Mouse (Mus musculus): ENCODE measurements around the gene Abcb6. TPM values are rescaled to one million over a fixed set of nuclear protein-coding genes. Genes with fewer than 3 reads are reported as not detected.

Gene Abcb6
- total RNA-seq, 1 experiment = 41.0 TPM

DNA sequence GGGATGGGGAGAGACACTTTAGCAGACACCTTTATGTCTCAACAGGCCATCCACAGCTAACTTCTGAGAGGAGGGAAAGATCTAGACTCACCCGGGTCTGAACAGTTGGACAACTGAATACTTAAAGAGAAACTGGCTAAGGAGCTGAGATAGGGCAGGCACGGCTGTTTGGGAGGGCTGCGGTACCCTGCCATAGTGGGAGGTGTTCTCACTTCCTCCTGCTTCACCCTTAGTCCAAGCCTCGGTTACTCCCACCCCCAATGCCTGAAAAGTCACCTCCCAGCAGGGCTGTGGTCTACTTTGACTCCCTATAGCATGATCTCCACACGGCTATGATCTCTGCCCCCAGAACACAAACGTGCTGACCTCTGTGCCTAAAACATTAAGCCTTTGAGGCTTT is 43.3 kb upstream of the Abcb6 start:
- no peaks in the 10 kb centered on the region for H3K9me3 ChIP-seq (ENCODE audit: control insufficient read depth, insufficient read depth, low read depth, low read length)
- TF ChIP-seq CHD2 (IDR thresholded peaks at IDR 0.05; ENCODE audit: low read depth, low read length) = no peak
- no peak for TF ChIP-seq HCFC1 (IDR thresholded peaks at IDR 0.05; ENCODE audit: borderline replicate concordance, insufficient read depth, low read length)
- no peak for TF ChIP-seq ZC3H11A (IDR thresholded peaks at IDR 0.05; ENCODE audit: borderline replicate concordance, low read depth, low read length)
- no peak for TF ChIP-seq MAFK (IDR thresholded peaks at IDR 0.05; ENCODE audit: insufficient read depth, low read depth, low read length)
- TF ChIP-seq ZNF384 (IDR thresholded peaks at IDR 0.05; ENCODE audit: low read depth, low read length) = no peak
- no peak overlapping the region for H3K27ac ChIP-seq (ENCODE audit: insufficient read depth, low read depth, low read length, poor library complexity, severe bottlenecking)
- no peak overlapping the region for H3K4me3 ChIP-seq (ENCODE audit: insufficient read depth in 1 of 2, low read depth in 1 of 2, low read length in 2 of 2, poor library complexity in 1 of 2, severe bottlenecking in 1 of 2)
- DNase-seq (ENCODE audit: low read depth, low spot score) = no peak
- H3K36me3 ChIP-seq (ENCODE audit: control insufficient read depth, insufficient read depth, low read length, poor library complexity, severe bottlenecking) = no peaks in the 10 kb centered on the region
- in situ Hi-C loops (cut with MboI; ENCODE audit: low sequenced_read_pairs in 2 of 2, unreplicated experiment in 2 of 2) = no loop called here
- H3K9ac ChIP-seq (ENCODE audit: insufficient read depth, low read depth, low read length, poor library complexity, severe bottlenecking) = no peak overlapping the region
- peaks cover 9 to 30% of the 10 kb centered on the region in 2 experiments for H3K4me1 ChIP-seq (ENCODE audit: control insufficient read depth in 2 of 2, insufficient read depth in 2 of 2, low read length in 2 of 2, poor library complexity in 1 of 2)

DNA sequence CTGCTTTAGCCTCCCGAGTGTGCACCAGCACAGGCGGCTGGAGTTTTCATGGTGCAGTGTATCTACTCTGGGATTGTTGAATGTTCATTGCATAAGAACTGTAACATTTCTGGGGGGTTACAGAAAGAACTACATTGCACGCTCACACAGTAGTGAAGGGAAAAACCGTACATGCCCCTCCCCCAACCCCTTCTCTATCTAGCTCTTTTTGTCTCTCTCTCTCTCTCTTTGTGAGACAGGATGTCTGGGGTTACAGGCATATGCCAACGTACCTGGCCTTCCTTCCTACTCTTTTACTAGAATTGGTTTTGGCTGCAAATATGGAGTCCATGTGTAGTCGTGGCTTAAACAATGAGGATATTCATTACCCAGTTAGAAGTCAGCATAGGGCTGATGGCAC is 42.7 kb upstream of the Abcb6 start:
- Histone ChIP-seq H3K9me3 (ENCODE audit: control insufficient read depth, insufficient read depth, low read depth, low read length) (no peaks in the 10 kb centered on the region), H3K9ac (ENCODE audit: insufficient read depth, low read depth, low read length, poor library complexity, severe bottlenecking) (no peak overlapping the region), H3K4me1 (ENCODE audit: control insufficient read depth in 2 of 2, insufficient read depth in 2 of 2, low read length in 2 of 2, poor library complexity in 1 of 2) (peaks cover 10 to 31% of the 10 kb centered on the region in 2 experiments), H3K4me3 (ENCODE audit: insufficient read depth in 1 of 2, low read depth in 1 of 2, low read length in 2 of 2, poor library complexity in 1 of 2, severe bottlenecking in 1 of 2) (no peak overlapping the region), H3K27ac (ENCODE audit: insufficient read depth, low read depth, low read length, poor library complexity, severe bottlenecking) (no peak overlapping the region), H3K36me3 (ENCODE audit: control insufficient read depth, insufficient read depth, low read length, poor library complexity, severe bottlenecking) (no peaks in the 10 kb centered on the region)
- in situ Hi-C loops (cut with MboI; ENCODE audit: low sequenced_read_pairs in 2 of 2, unreplicated experiment in 2 of 2) = no loop called here
- DNase-seq (ENCODE audit: low read depth, low spot score) = no peak
- TF ChIP-seq HCFC1 (IDR thresholded peaks at IDR 0.05; ENCODE audit: borderline replicate concordance, insufficient read depth, low read length) = no peak
- no peak for TF ChIP-seq ZNF384 (IDR thresholded peaks at IDR 0.05; ENCODE audit: low read depth, low read length)
- no peak for TF ChIP-seq MAFK (IDR thresholded peaks at IDR 0.05; ENCODE audit: insufficient read depth, low read depth, low read length)
- TF ChIP-seq ZC3H11A (IDR thresholded peaks at IDR 0.05; ENCODE audit: borderline replicate concordance, low read depth, low read length) = no peak
- no peak for TF ChIP-seq CHD2 (IDR thresholded peaks at IDR 0.05; ENCODE audit: low read depth, low read length)

- no peak overlapping the region for H3K27ac ChIP-seq (ENCODE audit: insufficient read depth, low read depth, low read length, poor library complexity, severe bottlenecking)
Measured at GRCm38 (mm10) chr1:75221538-75221937, 41.3 kb upstream of the Abcb6 start.

GRCm38 (mm10) chr1:75219531-75219930 is 39.3 kb upstream of the Abcb6 start, which contains the start of gene Tuba4a:
Tuba4a (minus strand) TSS chr1:75219865.
- H3K9ac ChIP-seq (ENCODE audit: insufficient read depth, low read depth, low read length, poor library complexity, severe bottlenecking) = peak within 1 kb of the TSS; percentile 74
- H3K36me3 ChIP-seq (ENCODE audit: control insufficient read depth, insufficient read depth, low read length, poor library complexity, severe bottlenecking) = peaks cover 27% of the 10 kb centered on the region
- no peak for DNase-seq (ENCODE audit: low read depth, low spot score)
- peak within 1 kb of the TSS; percentile 70 to 97 for H3K4me3 ChIP-seq (ENCODE audit: insufficient read depth in 1 of 2, low read depth in 1 of 2, low read length in 2 of 2, poor library complexity in 1 of 2, severe bottlenecking in 1 of 2)
- in situ Hi-C loops (cut with MboI; ENCODE audit: low sequenced_read_pairs in 2 of 2, unreplicated experiment in 2 of 2) = no loop called here
- no peak for TF ChIP-seq ZNF384 (IDR thresholded peaks at IDR 0.05; ENCODE audit: low read depth, low read length)
- H3K9me3 ChIP-seq (ENCODE audit: control insufficient read depth, insufficient read depth, low read depth, low read length) = no peaks in the 10 kb centered on the region
- peaks cover 12 to 28% of the 10 kb centered on the region in 2 experiments for H3K4me1 ChIP-seq (ENCODE audit: control insufficient read depth in 2 of 2, insufficient read depth in 2 of 2, low read length in 2 of 2, poor library complexity in 1 of 2)
- H3K27ac ChIP-seq (ENCODE audit: insufficient read depth, low read depth, low read length, poor library complexity, severe bottlenecking) = no peak within 1 kb of the TSS

More at GRCm38 (mm10) chr1:75221538-75221937, 41.3 kb upstream of the Abcb6 start:
- DNase-seq (ENCODE audit: low read depth, low spot score) = no peak
- no peaks in the 10 kb centered on the region for H3K9me3 ChIP-seq (ENCODE audit: control insufficient read depth, insufficient read depth, low read depth, low read length)
- H3K4me1 ChIP-seq (ENCODE audit: control insufficient read depth in 2 of 2, insufficient read depth in 2 of 2, low read length in 2 of 2, poor library complexity in 1 of 2) = peaks cover 12 to 31% of the 10 kb centered on the region in 2 experiments
- no peak for TF ChIP-seq HCFC1 (IDR thresholded peaks at IDR 0.05; ENCODE audit: borderline replicate concordance, insufficient read depth, low read length)
- TF ChIP-seq ZC3H11A (IDR thresholded peaks at IDR 0.05; ENCODE audit: borderline replicate concordance, low read depth, low read length) = no peak
- no peak for TF ChIP-seq MAFK (IDR thresholded peaks at IDR 0.05; ENCODE audit: insufficient read depth, low read depth, low read length)
- no peak for TF ChIP-seq ZNF384 (IDR thresholded peaks at IDR 0.05; ENCODE audit: low read depth, low read length)
- TF ChIP-seq CHD2 (IDR thresholded peaks at IDR 0.05; ENCODE audit: low read depth, low read length) = no peak
- in situ Hi-C loops (cut with MboI; ENCODE audit: low sequenced_read_pairs in 2 of 2, unreplicated experiment in 2 of 2) = no loop called here
- H3K9ac ChIP-seq (ENCODE audit: insufficient read depth, low read depth, low read length, poor library complexity, severe bottlenecking) = no peak overlapping the region
- H3K36me3 ChIP-seq (ENCODE audit: control insufficient read depth, insufficient read depth, low read length, poor library complexity, severe bottlenecking) = peaks cover 9% of the 10 kb centered on the region; the same call in 1 of the 2 replicates
- H3K4me3 ChIP-seq (ENCODE audit: insufficient read depth in 1 of 2, low read depth in 1 of 2, low read length in 2 of 2, poor library complexity in 1 of 2, severe bottlenecking in 1 of 2) = no peak overlapping the region

GRCm38 (mm10) chr1:75219078-75219477 is 38.9 kb upstream of the Abcb6 start:
- Histone ChIP-seq H3K36me3 (ENCODE audit: control insufficient read depth, insufficient read depth, low read length, poor library complexity, severe bottlenecking) (peaks cover 31% of the 10 kb centered on the region), H3K9ac (ENCODE audit: insufficient read depth, low read depth, low read length, poor library complexity, severe bottlenecking) (peak overlapping the region; percentile 74), H3K4me3 (ENCODE audit: insufficient read depth in 1 of 2, low read depth in 1 of 2, low read length in 2 of 2, poor library complexity in 1 of 2, severe bottlenecking in 1 of 2) (peak overlapping the region; percentile 70 to 97), H3K9me3 (ENCODE audit: control insufficient read depth, insufficient read depth, low read depth, low read length) (no peaks in the 10 kb centered on the region), H3K4me1 (ENCODE audit: control insufficient read depth in 2 of 2, insufficient read depth in 2 of 2, low read length in 2 of 2, poor library complexity in 1 of 2) (peaks cover 12 to 29% of the 10 kb centered on the region in 2 experiments), H3K27ac (ENCODE audit: insufficient read depth, low read depth, low read length, poor library complexity, severe bottlenecking) (no peak overlapping the region)
- TF ChIP-seq HCFC1 (IDR thresholded peaks at IDR 0.05; ENCODE audit: borderline replicate concordance, insufficient read depth, low read length) (no peak), ZC3H11A (IDR thresholded peaks at IDR 0.05; ENCODE audit: borderline replicate concordance, low read depth, low read length) (no peak), MAFK (IDR thresholded peaks at IDR 0.05; ENCODE audit: insufficient read depth, low read depth, low read length) (0 out of 2 replicates have a peak, but pooled peaks have one; percentile 1)
- peak; percentile 78 for DNase-seq (ENCODE audit: low read depth, low spot score)
- in situ Hi-C loops (cut with MboI; ENCODE audit: low sequenced_read_pairs in 2 of 2, unreplicated experiment in 2 of 2) = no loop called here
